Mouse (Mus musculus) spleen, adult 2 months (tissue): Measurements from ENCODE around the gene Tamm41.

Experiments
- CTCF ChIP-seq: fragments of 200-500 bp; IDR thresholded peaks from 2 replicates; pipeline ENCODE4 v1.5.1; 2011; ENCODE audit warnings: mild to moderate bottlenecking, inconsistent platforms; ENCODE audit not compliant: insufficient read depth, insufficient read length, insufficient replicate concordance; ENCODE audit errors: extremely low read depth
- POLR2A ChIP-seq: fragments of 200-500 bp; IDR thresholded peaks from 2 replicates; pipeline ENCODE4 v1.6.1; 2011; ENCODE audit warnings: low read depth, low read length, inconsistent platforms

GRCm38 (mm10) chr6:115047816-115048215, 10.1 kb upstream of the Tamm41 start:
- no peak for TF ChIP-seq POLR2A
- no peak for TF ChIP-seq CTCF
